Mouse (Mus musculus) stomach, postnatal 0 days (tissue): ENCODE results near the gene Spta1. TPM values are rescaled to one million over a fixed set of nuclear protein-coding genes. Genes with fewer than 3 reads are reported as not detected.

Source experiments
- ATAC-seq: fragments of 200-750 bp; cut with Nextera tagmentation; 2 replicates; pipeline ENCODE4 v1.8.0; 2017; ENCODE audit not compliant: low FRiP score, low TSS enrichment
- DNase-seq: peaks from one replicate; pipeline ENCODE4 v3.0.0-alpha.2; 2016; ENCODE audit warnings: low spot score
- H3K27ac ChIP-seq: fragments of 300-500 bp; sonication (generic); replicated peaks from 2 replicates; pipeline ENCODE4 v1.5.1; 2014; ENCODE audit warnings: mild to moderate bottlenecking, control low read depth
- H3K27me3 ChIP-seq: fragments of 300-500 bp; sonication (generic); 2 replicates; pipeline ENCODE4 v1.6.1; 2014; ENCODE audit warnings: low read length; ENCODE audit not compliant: control insufficient read depth, insufficient read depth
- H3K36me3 ChIP-seq: fragments of 300-500 bp; sonication (generic); 2 replicates; pipeline ENCODE4 v1.6.1; 2014; ENCODE audit warnings: low read length, mixed read lengths; ENCODE audit not compliant: control insufficient read depth, insufficient read depth
- H3K4me1 ChIP-seq: fragments of 300-500 bp; sonication (generic); replicated peaks from 2 replicates; pipeline ENCODE4 v1.6.1; 2014; ENCODE audit warnings: antibody characterized with exemption; ENCODE audit not compliant: control insufficient read depth, insufficient read depth
- H3K4me2 ChIP-seq: fragments of 300-500 bp; sonication (generic); replicated peaks from 2 replicates; pipeline ENCODE4 v1.6.1; 2014; ENCODE audit warnings: low read depth, mild to moderate bottlenecking, control low read depth, moderate library complexity
- H3K4me3 ChIP-seq: fragments of 300-500 bp; sonication (generic); 2 replicates; pipeline ENCODE4 v1.5.1; 2014; ENCODE audit warnings: low read depth, low read length, control low read depth
- H3K9ac ChIP-seq: fragments of 300-500 bp; sonication (generic); 2 replicates; pipeline ENCODE4 v1.6.1; 2014; ENCODE audit warnings: mild to moderate bottlenecking, low read length, control low read depth, mixed read lengths
- H3K9me3 ChIP-seq: fragments of 300-500 bp; sonication (generic); 2 replicates; pipeline ENCODE4 v1.6.1; 2016; ENCODE audit warnings: low read length; ENCODE audit not compliant: control insufficient read depth
- CTCF ChIP-seq: IDR thresholded peaks from 2 replicates; pipeline ENCODE4 v1.5.1; 2016; ENCODE audit warnings: antibody characterized with exemption, low read depth, mild to moderate bottlenecking, moderate library complexity
- EP300 ChIP-seq: optimal IDR thresholded peaks from 2 replicates; pipeline ENCODE3; 2016; ENCODE audit warnings: antibody characterized with exemption
- WGBS: fragments of 180-500 bp; shearing (Covaris S2); extraction: QIAGEN DNeasy Blood & Tissue Kit; methylation state at CpG from one replicate; pipeline ENCODE4 v1.1.7; 2014; 5-methylcytosine and 5-hydroxymethylcytosine counted together
- polyA plus RNA-seq: library from polyadenylated mRNA; unstranded; fragments of >200 nt; fragmentation: Nextera tagmentation; extraction: Ambion mirVana; gene quantifications from 2 replicates; pipeline ENCODE4 v1.2.1, GENCODE M21; 2015

Gene Spta1
- polyA plus RNA-seq, 1 experiment from 2014 or later = 0.02 TPM

- H3K27me3 ChIP-seq = no peaks in the 10 kb centered on the region
These were observed 1.0 kb upstream of the Spta1 start for GRCm38 (mm10) chr1:174171537-174171936.

GRCm38 (mm10) chr1:174204699-174205098 lies 32.1 kb downstream of the Spta1 start:
- Histone ChIP-seq H3K27me3 (no peaks in the 10 kb centered on the region), H3K4me2 (no peak overlapping the region), H3K9me3 (no peaks in the 10 kb centered on the region), H3K4me3 (no peak overlapping the region), H3K9ac (no peak overlapping the region), H3K27ac (no peak overlapping the region), H3K36me3 (no peaks in the 10 kb centered on the region), H3K4me1 (no peaks in the 10 kb centered on the region)
- WGBS = 59% methylated on average over 7 of the region's 7 CpGs
- ATAC-seq (no peak), DNase-seq (no peak)
- no peak for TF ChIP-seq EP300
- no peak for TF ChIP-seq CTCF

More at GRCm38 (mm10) chr1:174171537-174171936, 1.0 kb upstream of the Spta1 start:
- no peak overlapping the region for H3K9ac ChIP-seq
- ATAC-seq = no peak
- TF ChIP-seq CTCF = no peak
- TF ChIP-seq EP300 = no peak
- WGBS = 29% methylated on average over 2 of the region's 2 CpGs
- no peaks in the 10 kb centered on the region for H3K9me3 ChIP-seq
- no peaks in the 10 kb centered on the region for H3K36me3 ChIP-seq
- H3K4me2 ChIP-seq = no peak overlapping the region
- H3K27ac ChIP-seq = no peak overlapping the region
- no peak overlapping the region for H3K4me3 ChIP-seq
- no peak for DNase-seq
- no peaks in the 10 kb centered on the region for H3K4me1 ChIP-seq

GRCm38 (mm10) chr1:174212286-174212685 lies 39.7 kb downstream of the Spta1 start:
- Histone ChIP-seq H3K4me2 (no peak overlapping the region), H3K36me3 (no peaks in the 10 kb centered on the region), H3K9ac (no peak overlapping the region), H3K4me3 (no peak overlapping the region), H3K4me1 (no peaks in the 10 kb centered on the region), H3K27ac (no peak overlapping the region), H3K27me3 (no peaks in the 10 kb centered on the region), H3K9me3 (no peaks in the 10 kb centered on the region)
- DNase-seq = no peak
- TF ChIP-seq CTCF = no peak
- no peak for TF ChIP-seq EP300
- ATAC-seq = no peak
- WGBS = 75% methylated on average over 5 of the region's 5 CpGs

- WGBS = 69% methylated on average over 8 of the region's 8 CpGs
- H3K36me3 ChIP-seq = no peaks in the 10 kb centered on the region
- TF ChIP-seq EP300 = no peak
- no peak for TF ChIP-seq CTCF
- no peaks in the 10 kb centered on the region for H3K9me3 ChIP-seq
- no peak overlapping the region for H3K9ac ChIP-seq
- no peaks in the 10 kb centered on the region for H3K4me1 ChIP-seq
- no peaks in the 10 kb centered on the region for H3K27me3 ChIP-seq
- ATAC-seq (no peak), DNase-seq (no peak)
- H3K4me2 ChIP-seq = no peak overlapping the region
- no peak overlapping the region for H3K4me3 ChIP-seq
- no peak overlapping the region for H3K27ac ChIP-seq
These were observed 42.9 kb downstream of the Spta1 start for GRCm38 (mm10) chr1:174215270-174216038.

- DNase-seq (no peak), ATAC-seq (no peak)
- Histone ChIP-seq H3K4me3 (no peak overlapping the region), H3K27ac (no peak overlapping the region), H3K9ac (no peak overlapping the region), H3K4me2 (no peak overlapping the region), H3K36me3 (no peaks in the 10 kb centered on the region), H3K9me3 (no peaks in the 10 kb centered on the region), H3K27me3 (no peaks in the 10 kb centered on the region), H3K4me1 (no peaks in the 10 kb centered on the region)
- TF ChIP-seq EP300 = no peak
- TF ChIP-seq CTCF = no peak
- WGBS = 66% methylated on average over 7 of the region's 8 CpGs
These were observed 44.1 kb downstream of the Spta1 start for GRCm38 (mm10) chr1:174216528-174217204.

- Histone ChIP-seq H3K9ac (no peak overlapping the region), H3K4me3 (no peak overlapping the region), H3K27ac (no peak overlapping the region), H3K9me3 (no peaks in the 10 kb centered on the region), H3K4me1 (no peaks in the 10 kb centered on the region), H3K27me3 (no peaks in the 10 kb centered on the region), H3K4me2 (no peak overlapping the region), H3K36me3 (no peaks in the 10 kb centered on the region)
- TF ChIP-seq CTCF = no peak
- TF ChIP-seq EP300 = no peak
- no peak for ATAC-seq
- no peak for DNase-seq
- WGBS = 74% methylated on average over 4 of the region's 4 CpGs
These were observed 67.3 kb downstream of the Spta1 start for GRCm38 (mm10) chr1:174239916-174240315.
